Mouse (Mus musculus): ENCODE data around the gene Rasgrp1.
A peak's percentile ranks its signal among the peaks of the same experiment; 100 is the strongest.

GRCm38 (mm10) chr2:117249255-117250000 is 93.4 kb downstream of the Rasgrp1 start, which contains the start of gene Fam98b:
- TF ChIP-seq CTCF (IDR thresholded peaks at IDR 0.05; ENCODE audit: borderline replicate concordance, insufficient read depth, low read length): no peak
- peak; percentile 82 for TF ChIP-seq POLR2A (IDR thresholded peaks at IDR 0.05; ENCODE audit: low read depth, low read length)

All from embryonic fibroblast, embryonic 13.5 days (primary cell).